9 mouse cellular contexts compared by ENCODE assay signal in genomic region chr5:122158557-122159515, GRCm38 (mm10). TPM values are rescaled to one million over a fixed set of nuclear protein-coding genes. Genes with fewer than 3 reads are reported as not detected.
A peak's percentile ranks its signal among the peaks of the same experiment; 100 is the strongest.
DNase-seq lines count a peak whose midpoint lies in the region; ATAC-seq and TF ChIP-seq lines count a peak whose summit lies in the region.
"Had no signal": no experiment of that assay in that cellular context is flagged by ENCODE, and none has a peak within 500 bp of the region (broad histone marks: within the 10 kb centered on the region; RNA-seq: fewer than 3 reads in every experiment).

No protein-coding gene starts in this region.

- peak; percentile 17; the same call in 1 of the 2 replicates for ATAC-seq in embryonic facial prominence, embryonic 15.5 days (ENCODE audit: insufficient number of reproducible peaks, low FRiP score, low TSS enrichment, low read depth)
- ATAC-seq in intestine, postnatal 0 days, result no peak; the same call in 1 of the 2 replicates
- ATAC-seq in stomach, embryonic 16.5 days (ENCODE audit: insufficient read depth, low FRiP score), result 0 out of 2 replicates have a peak, but pooled peaks have one; percentile 3

- no peaks in the 10 kb centered on the region for H3K27me3 ChIP-seq in embryonic facial prominence, embryonic 15.5 days
- H3K27me3 ChIP-seq in intestine, postnatal 0 days (replicated peaks; ENCODE audit: control insufficient read depth, insufficient read depth, low read length), result no peaks in the 10 kb centered on the region
- no peaks in the 10 kb centered on the region for H3K27me3 ChIP-seq in stomach, embryonic 16.5 days (ENCODE audit: control insufficient read depth, insufficient read depth, low read length)

- H3K36me3 ChIP-seq in embryonic facial prominence, embryonic 15.5 days, result peaks cover 10% of the 10 kb centered on the region; the same call in 1 of the 2 replicates
- no peaks in the 10 kb centered on the region for H3K36me3 ChIP-seq in intestine, postnatal 0 days (ENCODE audit: control insufficient read depth, insufficient read depth)
- H3K36me3 ChIP-seq in stomach, embryonic 16.5 days (ENCODE audit: control insufficient read depth, insufficient read depth, low read length), result no peaks in the 10 kb centered on the region

- no peaks in the 10 kb centered on the region for H3K9me3 ChIP-seq in embryonic facial prominence, embryonic 15.5 days (replicated peaks)
- no peaks in the 10 kb centered on the region for H3K9me3 ChIP-seq in intestine, postnatal 0 days (ENCODE audit: control insufficient read depth)
- H3K9me3 ChIP-seq in stomach, embryonic 16.5 days (replicated peaks; ENCODE audit: control insufficient read depth, low read length), result no peaks in the 10 kb centered on the region

- peak overlapping the region; percentile 76 for H3K27ac ChIP-seq in embryonic facial prominence, embryonic 15.5 days (replicated peaks)
- peak overlapping the region; percentile 50 for H3K27ac ChIP-seq in intestine, postnatal 0 days (ENCODE audit: low read depth, low read length)
- peak overlapping the region; percentile 75 for H3K27ac ChIP-seq in stomach, embryonic 16.5 days (ENCODE audit: low read length)

- peak; percentile 61 for DNase-seq in adrenal gland, adult 2 months
- no peak for DNase-seq in adrenal gland, postnatal 25 days
- DNase-seq in 3T3-L1 (ENCODE audit: low read depth, low spot score), result peak; percentile 23
- peak; percentile 42 for DNase-seq in lung, postnatal 10 days
- no peak for DNase-seq in frontal cortex, postnatal 25 days (ENCODE audit: low spot score in 2 of 2)

- 1% methylated on average over 42 of the region's 42 CpGs for WGBS in embryonic facial prominence, embryonic 15.5 days
- under 1% methylated on average over 42 of the region's 42 CpGs for WGBS in intestine, postnatal 0 days
- WGBS in stomach, embryonic 16.5 days, result 2% methylated on average over 42 of the region's 42 CpGs

- peak overlapping the region; percentile 65 for H3K4me2 ChIP-seq in embryonic facial prominence, embryonic 15.5 days (replicated peaks)
- H3K4me2 ChIP-seq in intestine, postnatal 0 days (replicated peaks; ENCODE audit: low read depth), result peak overlapping the region; percentile 65
- H3K4me2 ChIP-seq in stomach, embryonic 16.5 days (ENCODE audit: low read depth, low read length), result peak overlapping the region; percentile 76

- H3K4me1 ChIP-seq in embryonic facial prominence, embryonic 15.5 days, result peaks cover 62% of the 10 kb centered on the region
- H3K4me1 ChIP-seq in intestine, postnatal 0 days (replicated peaks; ENCODE audit: control insufficient read depth, insufficient read depth, low read length), result peaks cover 13% of the 10 kb centered on the region; the same call in 1 of the 2 replicates
- H3K4me1 ChIP-seq in stomach, embryonic 16.5 days (ENCODE audit: control insufficient read depth, insufficient read depth, low read length), result peaks cover 37% of the 10 kb centered on the region

- peak overlapping the region; percentile 85 for H3K4me3 ChIP-seq in embryonic facial prominence, embryonic 15.5 days (replicated peaks)
- peak overlapping the region; percentile 84 for H3K4me3 ChIP-seq in intestine, postnatal 0 days (ENCODE audit: low read depth, low read length)
- peak overlapping the region; percentile 74 for H3K4me3 ChIP-seq in stomach, embryonic 16.5 days (replicated peaks; ENCODE audit: low read length)

- H3K9ac ChIP-seq in embryonic facial prominence, embryonic 15.5 days, result peak overlapping the region; percentile 88
- H3K9ac ChIP-seq in intestine, postnatal 0 days (ENCODE audit: low read depth, low read length), result peak overlapping the region; percentile 82
- peak overlapping the region; percentile 87 for H3K9ac ChIP-seq in stomach, embryonic 16.5 days (ENCODE audit: low read length)

- TF ChIP-seq CTCF in intestine, postnatal 0 days (IDR thresholded peaks at IDR 0.05; ENCODE audit: low read depth), result no peak

RNA-seq across cellular contexts. Expression of gene Ppp1cc, which starts 0.8 kb away (rescaled TPM):
- total RNA-seq in adrenal gland, adult 2 months (2021), result 100 to 1,000 TPM; 181 to 207 TPM
- polyA plus RNA-seq in adrenal gland, adult 2 months (2012; rRNA removed), result 36.4 and 36.6 TPM in 2 replicates
- total RNA-seq in adrenal gland, postnatal 25 days (2021), result 182 and 186 TPM in 2 replicates
- polyA plus RNA-seq in embryonic facial prominence, embryonic 15.5 days (2015; fragmentation: Nextera tagmentation; extraction: Ambion mirVana), result 235 and 238 TPM in 2 replicates
- polyA plus RNA-seq in intestine, postnatal 0 days (2015; fragmentation: Nextera tagmentation; extraction: Ambion mirVana), result 138 and 144 TPM in 2 replicates
- 166 and 171 TPM in 2 replicates for polyA plus RNA-seq in stomach, embryonic 16.5 days (2015; fragmentation: Nextera tagmentation; extraction: Ambion mirVana)

RNA-seq across cellular contexts. Expression of gene Ccdc63, which starts 18.2 kb away (rescaled TPM):
- total RNA-seq in adrenal gland, adult 2 months (2021), result not detected
- not detected in 2 replicates for polyA plus RNA-seq in adrenal gland, adult 2 months (2012; rRNA removed)
- total RNA-seq in adrenal gland, postnatal 25 days (2021), result not detected in 2 replicates
- polyA plus RNA-seq in embryonic facial prominence, embryonic 15.5 days (2015; fragmentation: Nextera tagmentation; extraction: Ambion mirVana), result 0.24 TPM in 1 of 2 replicates, not detected in the other
- not detected in 2 replicates for polyA plus RNA-seq in intestine, postnatal 0 days (2015; fragmentation: Nextera tagmentation; extraction: Ambion mirVana)
- polyA plus RNA-seq in stomach, embryonic 16.5 days (2015; fragmentation: Nextera tagmentation; extraction: Ambion mirVana), result not detected in 2 replicates

RNA-seq across cellular contexts. Expression of gene Hvcn1, which starts 47.8 kb away (rescaled TPM):
- 1 to 10 TPM; 1.8 to 2.4 TPM for total RNA-seq in adrenal gland, adult 2 months (2021)
- 2.5 and 3.7 TPM in 2 replicates for polyA plus RNA-seq in adrenal gland, adult 2 months (2012; rRNA removed)
- 0.81 and 1.9 TPM in 2 replicates for total RNA-seq in adrenal gland, postnatal 25 days (2021)
- 9.8 and 10.3 TPM in 2 replicates for polyA plus RNA-seq in embryonic facial prominence, embryonic 15.5 days (2015; fragmentation: Nextera tagmentation; extraction: Ambion mirVana)
- 3.6 TPM in 2 replicates for polyA plus RNA-seq in intestine, postnatal 0 days (2015; fragmentation: Nextera tagmentation; extraction: Ambion mirVana)
- polyA plus RNA-seq in stomach, embryonic 16.5 days (2015; fragmentation: Nextera tagmentation; extraction: Ambion mirVana), result 5.6 and 7.0 TPM in 2 replicates

RNA-seq across cellular contexts. Expression of gene Myl2, which starts 58.1 kb away (rescaled TPM):
- not detected for total RNA-seq in adrenal gland, adult 2 months (2021)
- polyA plus RNA-seq in adrenal gland, adult 2 months (2012; rRNA removed), result not detected in 2 replicates
- not detected in 2 replicates for total RNA-seq in adrenal gland, postnatal 25 days (2021)
- 3.6 and 4.6 TPM in 2 replicates for polyA plus RNA-seq in embryonic facial prominence, embryonic 15.5 days (2015; fragmentation: Nextera tagmentation; extraction: Ambion mirVana)
- not detected in 2 replicates for polyA plus RNA-seq in intestine, postnatal 0 days (2015; fragmentation: Nextera tagmentation; extraction: Ambion mirVana)
- polyA plus RNA-seq in stomach, embryonic 16.5 days (2015; fragmentation: Nextera tagmentation; extraction: Ambion mirVana), result 1.1 and 17.1 TPM in 2 replicates
- total RNA-seq: hematopoietic stem cell, adult 5-6 weeks had no signal

Comparison
In these comparisons a context has a peak if more than half of its experiments do, and no peak if none do; other contexts are left out.
1. DNase-seq: peak in adrenal gland, adult 2 months (single experiment), 3T3-L1 (single experiment) and lung, postnatal 10 days (single experiment); none in adrenal gland, postnatal 25 days (single experiment) and frontal cortex, postnatal 25 days (0 of 2).
2. Peak in every context shown above with its lines, with median percentiles within 50 percentile points of each other: H3K27ac ChIP-seq, H3K4me2 ChIP-seq, H3K4me3 ChIP-seq and H3K9ac ChIP-seq.